Comparison of ENCODE assay signal across 11 mouse cellular contexts in genomic region chr12:72835518-72836015, GRCm38 (mm10).
DNase-seq lines count a peak whose midpoint lies in the region; TF ChIP-seq lines count a peak whose summit lies in the region.
"Had no signal": no experiment of that assay in that cellular context is flagged by ENCODE, and none has a peak within 500 bp of the region (broad histone marks: within the 10 kb centered on the region; RNA-seq: fewer than 3 reads in every experiment).

No protein-coding gene starts in this region.

- no peaks in the 10 kb centered on the region for H3K27me3 ChIP-seq in MEL (ENCODE audit: control insufficient read depth in 1 of 2, insufficient read depth in 2 of 2, low read length in 2 of 2)
- H3K27me3 ChIP-seq: stomach, embryonic 15.5 days had no signal

- intact Hi-C loops in left cerebral cortex, adult 2 months (cut with DNase I) = loop anchor here (10.0 kb wide), 1 partner anchor 669 kb away; no protein-coding TSS in a partner anchor
- intact Hi-C loops in left cerebral cortex, postnatal 25 days (cut with DNase I) = no loop called here

- no peak for TF ChIP-seq POLR2A in MEL (IDR thresholded peaks at IDR 0.05; ENCODE audit: control insufficient read depth in 1 of 2, insufficient read depth in 1 of 2, low read depth in 1 of 2, low read length in 2 of 2, poor library complexity in 1 of 2)

- no peak overlapping the region for H3K4me3 ChIP-seq in left cerebral cortex, adult 2 months
- H3K4me3 ChIP-seq in MEL (ENCODE audit: control insufficient read depth in 1 of 2, insufficient read depth in 1 of 2, low read depth in 2 of 2, low read length in 2 of 2) = no peak overlapping the region
- H3K4me3 ChIP-seq: heart, embryonic 12.5 days; liver, embryonic 13.5 days; stomach, embryonic 15.5 days had no signal

- DNase-seq in left cerebral cortex, adult 2 months (ENCODE audit: extremely low spot score in 1 of 2, low spot score in 2 of 2) = no peak
- no peak for DNase-seq in left cerebral cortex, postnatal 25 days (ENCODE audit: low spot score in 2 of 2)
- peak; percentile 14 for DNase-seq in CD4-positive helper T cell, adult 2 months (ENCODE audit: low read depth, low spot score)
- peak; percentile 28 for DNase-seq in MEL (ENCODE audit: low read depth, low spot score)
- peak; percentile 61 for DNase-seq in retina, embryonic 14.5 days (ENCODE audit: low spot score)
- no peak for DNase-seq in urinary bladder, postnatal 25 days (ENCODE audit: low spot score)
- DNase-seq in urinary bladder, postnatal 14 days (ENCODE audit: low spot score) = no peak
- DNase-seq: cerebellum, adult 8-10 months; liver, embryonic 13.5 days had no signal

- TF ChIP-seq EP300 in MEL (IDR thresholded peaks at IDR 0.05; ENCODE audit: low read depth in 1 of 2, low read length in 2 of 2) = no peak

- no peaks in the 10 kb centered on the region for H3K4me1 ChIP-seq in MEL (ENCODE audit: control insufficient read depth in 1 of 2, insufficient read depth in 2 of 2, low read length in 2 of 2)
- H3K4me1 ChIP-seq: liver, embryonic 13.5 days had no signal

- peak; percentile 20 for TF ChIP-seq CTCF in left cerebral cortex, adult 2 months (IDR thresholded peaks at IDR 0.05)
- peak; percentile 38 to 53 (median 40); a peak in 5 of 6 replicates for TF ChIP-seq CTCF in MEL (IDR thresholded peaks at IDR 0.05 in 2 of 3, conservative IDR thresholded peaks at IDR 0.05 in 1 of 3; ENCODE audit: control insufficient read depth in 1 of 3, insufficient read depth in 1 of 3, low read depth in 2 of 3, low read length in 3 of 3, poor library complexity in 1 of 3, severe bottlenecking in 1 of 3)

- H3K9ac ChIP-seq in MEL (ENCODE audit: control insufficient read depth, low read depth, low read length, poor library complexity, severe bottlenecking) = no peak overlapping the region
- H3K9ac ChIP-seq: heart, embryonic 12.5 days; liver, embryonic 13.5 days; stomach, embryonic 15.5 days had no signal

- H3K27ac ChIP-seq in left cerebral cortex, adult 2 months = no peak overlapping the region
- no peak overlapping the region for H3K27ac ChIP-seq in MEL (ENCODE audit: control insufficient read depth, low read depth, low read length)
- H3K27ac ChIP-seq: liver, embryonic 13.5 days; stomach, embryonic 15.5 days had no signal

- no peaks in the 10 kb centered on the region for H3K79me2 ChIP-seq in MEL (ENCODE audit: control insufficient read depth, insufficient read depth, low read length, poor library complexity)

- TF ChIP-seq RAD21 in MEL (IDR thresholded peaks at IDR 0.05; ENCODE audit: low read depth, low read length) = no peak; the same call in 1 of the 2 replicates

- H3K36me3 ChIP-seq in MEL (ENCODE audit: control insufficient read depth in 1 of 2, insufficient read depth in 2 of 2, low read length in 2 of 2) = no peaks in the 10 kb centered on the region
- H3K36me3 ChIP-seq: heart, embryonic 12.5 days; liver, embryonic 13.5 days; stomach, embryonic 15.5 days had no signal

- no peaks in the 10 kb centered on the region for H3K9me3 ChIP-seq in MEL (replicated peaks; ENCODE audit: insufficient read depth, low read length)
- H3K9me3 ChIP-seq: heart, embryonic 12.5 days; liver, embryonic 13.5 days; stomach, embryonic 15.5 days had no signal

TF ChIP-seq in MEL, 35 proteins besides CTCF, POLR2A, EP300 and RAD21:
- no peak for TF ChIP-seq NRF1 (IDR thresholded peaks at IDR 0.05; ENCODE audit: insufficient read depth, low read depth, low read length, poor library complexity, severe bottlenecking)
- no peak for TF ChIP-seq CHD1 (IDR thresholded peaks at IDR 0.05; ENCODE audit: low read depth, low read length)
- no peak for TF ChIP-seq UBTF (IDR thresholded peaks at IDR 0.05; ENCODE audit: borderline replicate concordance, insufficient read depth, low read depth, low read length)
- TF ChIP-seq POLR2AphosphoS2 (IDR thresholded peaks at IDR 0.05; ENCODE audit: low read length) = no peak
- no peak for TF ChIP-seq CHD2 (IDR thresholded peaks at IDR 0.05; ENCODE audit: low read length)
- TF ChIP-seq SMC3 (IDR thresholded peaks at IDR 0.05; ENCODE audit: low read depth, low read length) = no peak
- no peak for TF ChIP-seq GABPA (IDR thresholded peaks at IDR 0.05; ENCODE audit: low read depth, low read length)
- no peak for TF ChIP-seq RCOR1 (IDR thresholded peaks at IDR 0.05; ENCODE audit: low read depth, low read length)
- TF ChIP-seq ZKSCAN1 (IDR thresholded peaks at IDR 0.05; ENCODE audit: low read depth, low read length) = no peak
- TF ChIP-seq USF2 (IDR thresholded peaks at IDR 0.05; ENCODE audit: borderline replicate concordance in 1 of 2, insufficient read depth in 1 of 2, low read depth in 1 of 2, low read length in 2 of 2) = no peak
- TF ChIP-seq JUND (IDR thresholded peaks at IDR 0.05; ENCODE audit: low read depth, low read length) = no peak
- no peak for TF ChIP-seq MXI1 (IDR thresholded peaks at IDR 0.05; ENCODE audit: low read depth, low read length)
- no peak for TF ChIP-seq ELF1 (IDR thresholded peaks at IDR 0.05; ENCODE audit: low read depth, low read length)
- TF ChIP-seq POLR2AphosphoS5 (IDR thresholded peaks at IDR 0.05; ENCODE audit: borderline replicate concordance, low read depth, low read length) = no peak
- TF ChIP-seq TAL1 (IDR thresholded peaks at IDR 0.05; ENCODE audit: low read length) = no peak
- no peak for TF ChIP-seq ZNF384 (IDR thresholded peaks at IDR 0.05; ENCODE audit: low read depth, low read length)
- no peak for TF ChIP-seq MAFK (IDR thresholded peaks at IDR 0.05; ENCODE audit: borderline replicate concordance, low read depth, low read length)
- no peak for TF ChIP-seq MYC (IDR thresholded peaks at IDR 0.05; ENCODE audit: low read depth, low read length)
- TF ChIP-seq ETS1 (IDR thresholded peaks at IDR 0.05; ENCODE audit: low read depth, low read length) = no peak
- TF ChIP-seq MAZ (IDR thresholded peaks at IDR 0.05; ENCODE audit: low read depth, low read length) = no peak

Comparison
In these comparisons a context has a peak if more than half of its experiments do, and no peak if none do; other contexts are left out.
1. DNase-seq: peak in CD4-positive helper T cell, adult 2 months (single experiment), MEL (single experiment) and retina, embryonic 14.5 days (single experiment); none in left cerebral cortex, adult 2 months (0 of 2), left cerebral cortex, postnatal 25 days (0 of 2), urinary bladder, postnatal 25 days (single experiment) and urinary bladder, postnatal 14 days (single experiment).